16 mouse cellular contexts compared by ENCODE assay signal in genomic region chr9:66225737-66226485, GRCm38 (mm10).
DNase-seq lines count a peak whose midpoint lies in the region; ATAC-seq and TF ChIP-seq lines count a peak whose summit lies in the region.
"Had no signal": no experiment of that assay in that cellular context is flagged by ENCODE, and none has a peak within 500 bp of the region (broad histone marks: within the 10 kb centered on the region; RNA-seq: fewer than 3 reads in every experiment).

No protein-coding gene starts in this region.

- H3K27ac ChIP-seq in lung, postnatal 0 days (ENCODE audit: low read length), result 0 out of 2 replicates have a peak overlapping the region, but pooled peaks have one; percentile 4
- no peak overlapping the region for H3K27ac ChIP-seq in intestine, embryonic 15.5 days
- H3K27ac ChIP-seq in liver, postnatal 0 days (ENCODE audit: low read depth), result no peak overlapping the region
- no peak overlapping the region for H3K27ac ChIP-seq in forebrain, embryonic 13.5 days
- H3K27ac ChIP-seq: forebrain, embryonic 15.5 days; heart, adult 2 months; hindbrain, embryonic 15.5 days; kidney, postnatal 0 days had no signal

- TF ChIP-seq CTCF in lung, postnatal 0 days (IDR thresholded peaks at IDR 0.05), result no peak
- TF ChIP-seq CTCF in liver, postnatal 0 days (IDR thresholded peaks at IDR 0.05; ENCODE audit: low read depth), result no peak

- no peaks in the 10 kb centered on the region for H3K27me3 ChIP-seq in lung, postnatal 0 days (replicated peaks; ENCODE audit: insufficient read depth, low read length)
- H3K27me3 ChIP-seq in intestine, embryonic 15.5 days (replicated peaks), result no peaks in the 10 kb centered on the region
- H3K27me3 ChIP-seq in liver, postnatal 0 days (ENCODE audit: insufficient read depth, low read length), result no peaks in the 10 kb centered on the region
- H3K27me3 ChIP-seq in forebrain, embryonic 13.5 days, result no peaks in the 10 kb centered on the region
- H3K27me3 ChIP-seq: forebrain, embryonic 15.5 days; hindbrain, embryonic 15.5 days had no signal

- no peak overlapping the region for H3K4me3 ChIP-seq in lung, postnatal 0 days (ENCODE audit: low read depth, low read length)
- H3K4me3 ChIP-seq in intestine, embryonic 15.5 days (replicated peaks), result no peak overlapping the region
- no peak overlapping the region for H3K4me3 ChIP-seq in liver, postnatal 0 days (ENCODE audit: low read depth, low read length)
- H3K4me3 ChIP-seq in forebrain, embryonic 13.5 days, result no peak overlapping the region
- H3K4me3 ChIP-seq: forebrain, embryonic 15.5 days; heart, adult 2 months; hindbrain, embryonic 15.5 days; megakaryocyte, embryonic 14.5 days had no signal

- no peak for TF ChIP-seq EP300 in lung, postnatal 0 days (IDR thresholded peaks at IDR 0.05)
- no peak for TF ChIP-seq EP300 in liver, postnatal 0 days (IDR thresholded peaks at IDR 0.05; ENCODE audit: low read depth)

- H3K36me3 ChIP-seq in lung, postnatal 0 days (ENCODE audit: insufficient read depth, low read length), result no peaks in the 10 kb centered on the region
- H3K36me3 ChIP-seq in intestine, embryonic 15.5 days, result no peaks in the 10 kb centered on the region
- no peaks in the 10 kb centered on the region; the same call in 1 of the 2 replicates for H3K36me3 ChIP-seq in liver, postnatal 0 days (replicated peaks; ENCODE audit: insufficient read depth, low read length)
- no peaks in the 10 kb centered on the region for H3K36me3 ChIP-seq in forebrain, embryonic 13.5 days (ENCODE audit: poor library complexity, severe bottlenecking)
- H3K36me3 ChIP-seq: forebrain, embryonic 15.5 days; hindbrain, embryonic 15.5 days had no signal

- H3K9me3 ChIP-seq in lung, postnatal 0 days (ENCODE audit: low read length), result no peaks in the 10 kb centered on the region
- no peaks in the 10 kb centered on the region for H3K9me3 ChIP-seq in intestine, embryonic 15.5 days
- H3K9me3 ChIP-seq in liver, postnatal 0 days (ENCODE audit: low read length), result no peaks in the 10 kb centered on the region
- no peaks in the 10 kb centered on the region for H3K9me3 ChIP-seq in forebrain, embryonic 13.5 days (replicated peaks)
- H3K9me3 ChIP-seq: forebrain, embryonic 15.5 days; hindbrain, embryonic 15.5 days; megakaryocyte, embryonic 14.5 days had no signal

- WGBS in lung, postnatal 0 days, result 63% methylated on average over 5 of the region's 5 CpGs
- WGBS in intestine, embryonic 15.5 days, result 64% methylated on average over 5 of the region's 5 CpGs
- WGBS in liver, postnatal 0 days (ENCODE audit: insufficient replicate concordance), result 79% methylated on average over 5 of the region's 5 CpGs
- 67% methylated on average over 5 of the region's 5 CpGs for WGBS in forebrain, embryonic 13.5 days

- ATAC-seq in lung, postnatal 0 days, result peak; percentile 48; the same call in 1 of the 2 replicates
- peak; percentile 72 for ATAC-seq in intestine, embryonic 15.5 days
- ATAC-seq in liver, postnatal 0 days, result peak; percentile 69; the same call in 1 of the 2 replicates
- no peak for ATAC-seq in inflammation-experienced regulatory T-cells, adult 6 months
- no peak for ATAC-seq in forebrain, embryonic 13.5 days
- ATAC-seq: forebrain, embryonic 15.5 days had no signal

- DNase-seq in lung, postnatal 0 days (ENCODE audit: low spot score), result peak; percentile 38
- no peak for DNase-seq in lung, postnatal 36 days
- no peak for DNase-seq in liver, postnatal 0 days
- no peak for DNase-seq in cerebellum, adult 9-11 months
- DNase-seq: adrenal gland, postnatal 25 days; cerebellum, postnatal 10 days; embryo, embryonic 11 days; heart, adult 2 months; lung, embryonic 14.5 days had no signal

- no peaks in the 10 kb centered on the region for H3K4me1 ChIP-seq in lung, postnatal 0 days (ENCODE audit: insufficient read depth, low read depth, low read length)
- H3K4me1 ChIP-seq in intestine, embryonic 15.5 days (replicated peaks), result 0 out of 2 replicates have a peak, but pooled peaks cover 4% of the 10 kb centered on the region
- H3K4me1 ChIP-seq in liver, postnatal 0 days (ENCODE audit: insufficient read depth), result peaks cover 6% of the 10 kb centered on the region; the same call in 1 of the 2 replicates
- no peaks in the 10 kb centered on the region for H3K4me1 ChIP-seq in forebrain, embryonic 13.5 days
- H3K4me1 ChIP-seq: forebrain, embryonic 15.5 days; hindbrain, embryonic 15.5 days had no signal

- no peak overlapping the region for H3K4me2 ChIP-seq in lung, postnatal 0 days (replicated peaks; ENCODE audit: low read depth, low read length)
- H3K4me2 ChIP-seq in intestine, embryonic 15.5 days (replicated peaks), result no peak overlapping the region
- no peak overlapping the region for H3K4me2 ChIP-seq in liver, postnatal 0 days (ENCODE audit: low read depth, low read length)
- H3K4me2 ChIP-seq in forebrain, embryonic 13.5 days, result no peak overlapping the region
- H3K4me2 ChIP-seq: forebrain, embryonic 15.5 days; hindbrain, embryonic 15.5 days; lung, embryonic 14.5 days had no signal

- H3K9ac ChIP-seq in lung, postnatal 0 days (replicated peaks; ENCODE audit: low read depth), result no peak overlapping the region
- H3K9ac ChIP-seq in intestine, embryonic 15.5 days, result no peak overlapping the region
- no peak overlapping the region for H3K9ac ChIP-seq in liver, postnatal 0 days (replicated peaks)
- H3K9ac ChIP-seq in forebrain, embryonic 13.5 days, result no peak overlapping the region
- H3K9ac ChIP-seq: forebrain, embryonic 15.5 days; hindbrain, embryonic 15.5 days; lung, embryonic 14.5 days had no signal

Comparison
In these comparisons a context has a peak if more than half of its experiments do, and no peak if none do; other contexts are left out.
1. ATAC-seq: peak in lung, postnatal 0 days (single experiment), intestine, embryonic 15.5 days (single experiment) and liver, postnatal 0 days (single experiment); none in inflammation-experienced regulatory T-cells, adult 6 months (single experiment) and forebrain, embryonic 13.5 days (single experiment).